Mouse (Mus musculus) CH12.LX (cell line): ENCODE results near the gene Rnf225. TPM values are rescaled to one million over a fixed set of nuclear protein-coding genes. Genes with fewer than 3 reads are reported as not detected.

Experiments used
- DNase-seq: peaks from one replicate; pipeline ENCODE4 v3.0.0-alpha.2; 2013; ENCODE audit errors: extremely low read depth
- H3K27ac ChIP-seq: 2 replicates; pipeline ENCODE4 v1.5.1; 2012; ENCODE audit warnings: low read depth, mild to moderate bottlenecking, control low read depth, moderate library complexity; ENCODE audit not compliant: insufficient read depth
- H3K27me3 ChIP-seq: replicated peaks from 2 replicates; pipeline ENCODE3; 2012; ENCODE audit warnings: inconsistent platforms
- H3K36me3 ChIP-seq, 2 experiments: replicated peaks in 1 of 2; 2 replicates each; pipeline versions ENCODE3 to v1.6.1; 2012; ENCODE audit warnings: inconsistent platforms in 1 of 2, low read length in 1 of 2, mild to moderate bottlenecking in 1 of 2, mixed read lengths in 1 of 2, moderate library complexity in 1 of 2; ENCODE audit not compliant: control insufficient read depth in 1 of 2, insufficient read depth in 1 of 2
- H3K4me1 ChIP-seq, 2 experiments: 2 replicates each; pipeline ENCODE4 v1.6.1; 2012; ENCODE audit warnings: inconsistent platforms in 1 of 2, moderate library complexity in 1 of 2; ENCODE audit not compliant: insufficient read depth in 2 of 2, control insufficient read depth in 1 of 2
- H3K4me2 ChIP-seq: 2 replicates; pipeline ENCODE4 v1.6.1; 2012; ENCODE audit warnings: low read depth, mild to moderate bottlenecking, control low read depth; ENCODE audit not compliant: poor library complexity, insufficient read depth, severe bottlenecking
- H3K4me3 ChIP-seq, 3 experiments: fragments of 150-350 bp in 1 of 3; sonication (generic) in 1 of 3; replicated peaks in 1 of 3; 2 replicates each; pipeline versions ENCODE3 to v1.5.1; 2011 to 2012; ENCODE audit warnings: low read depth in 2 of 3, low read length in 2 of 3, mild to moderate bottlenecking in 2 of 3, moderate library complexity in 2 of 3, control low read depth in 1 of 3, improper control_type of control experiment in 1 of 3, inconsistent platforms in 1 of 3, mixed read lengths in 1 of 3; ENCODE audit not compliant: poor library complexity in 1 of 3
- H3K79me2 ChIP-seq: replicated peaks from 2 replicates; pipeline ENCODE4 v1.6.1; 2012; ENCODE audit warnings: mild to moderate bottlenecking, moderate library complexity; ENCODE audit not compliant: control insufficient read depth, poor library complexity, insufficient read depth, severe bottlenecking; ENCODE audit errors: extremely low read depth
- H3K9ac ChIP-seq: 2 replicates; pipeline ENCODE4 v1.6.1; 2012; ENCODE audit warnings: low read depth, mild to moderate bottlenecking, control low read depth, moderate library complexity; ENCODE audit not compliant: insufficient read depth
- H3K9me3 ChIP-seq: replicated peaks from 2 replicates; pipeline ENCODE3; 2012; ENCODE audit warnings: low read length, inconsistent platforms, mixed read lengths
- BHLHE40 ChIP-seq: IDR thresholded peaks from 2 replicates; pipeline ENCODE4 v1.6.1; 2011; ENCODE audit warnings: mild to moderate bottlenecking, low read depth, low read length, improper control_type of control experiment
- CHD1 ChIP-seq: IDR thresholded peaks from 2 replicates; pipeline ENCODE4 v1.6.1; 2012; ENCODE audit warnings: low read depth, low read length, improper control_type of control experiment, inconsistent platforms
- CHD2 ChIP-seq: IDR thresholded peaks from 2 replicates; pipeline ENCODE4 v1.6.1; 2011; ENCODE audit warnings: low read length, improper control_type of control experiment
- CTCF ChIP-seq, 2 experiments: IDR thresholded peaks in 1 of 2; conservative IDR thresholded peaks in 1 of 2; 2 replicates each; pipeline ENCODE4 v1.5.1; 2011 to 2012; ENCODE audit warnings: low read depth in 2 of 2, low read length in 2 of 2, improper control_type of control experiment in 1 of 2, inconsistent platforms in 1 of 2, mild to moderate bottlenecking in 1 of 2, moderate library complexity in 1 of 2
- E2F4 ChIP-seq: IDR thresholded peaks from 2 replicates; pipeline ENCODE4 v1.6.1; 2011; ENCODE audit warnings: low read depth, low read length, improper control_type of control experiment; ENCODE audit not compliant: insufficient replicate concordance
- ELF1 ChIP-seq: IDR thresholded peaks from 2 replicates; pipeline ENCODE4 v1.6.1; 2014; ENCODE audit warnings: low read depth, mild to moderate bottlenecking, inconsistent platforms, low read length, improper control_type of control experiment
- EP300 ChIP-seq: IDR thresholded peaks from 2 replicates; pipeline ENCODE4 v1.6.1; 2011; ENCODE audit warnings: low read length, improper control_type of control experiment
- ETS1 ChIP-seq: conservative IDR thresholded peaks from 2 replicates; pipeline ENCODE4 v1.6.1; 2012; ENCODE audit warnings: low read depth, mild to moderate bottlenecking, inconsistent platforms, low read length, improper control_type of control experiment, moderate library complexity
- GABPA ChIP-seq: IDR thresholded peaks from 2 replicates; pipeline ENCODE4 v1.6.1; 2012; ENCODE audit warnings: low read depth, low read length, improper control_type of control experiment, inconsistent platforms; ENCODE audit not compliant: insufficient replicate concordance
- HCFC1 ChIP-seq: IDR thresholded peaks from 2 replicates; pipeline ENCODE4 v1.6.1; 2012; ENCODE audit warnings: low read depth, mild to moderate bottlenecking, inconsistent platforms, low read length, improper control_type of control experiment
- IRF4 ChIP-seq: IDR thresholded peaks from 2 replicates; pipeline ENCODE4 v1.6.1; 2014; ENCODE audit warnings: low read depth, mild to moderate bottlenecking, inconsistent platforms, low read length, improper control_type of control experiment
- JUN ChIP-seq: IDR thresholded peaks from 2 replicates; pipeline ENCODE4 v1.6.1; 2011; ENCODE audit warnings: low read depth, mild to moderate bottlenecking, low read length, improper control_type of control experiment, moderate library complexity; ENCODE audit not compliant: insufficient read depth
- JUND ChIP-seq: conservative IDR thresholded peaks from 2 replicates; pipeline ENCODE4 v1.6.1; 2011; ENCODE audit warnings: low read depth, low read length, improper control_type of control experiment
- KAT2A ChIP-seq: IDR thresholded peaks from 2 replicates; pipeline ENCODE4 v1.6.1; 2012; ENCODE audit warnings: low read length, improper control_type of control experiment, inconsistent platforms; ENCODE audit not compliant: insufficient replicate concordance
- MAFK ChIP-seq: IDR thresholded peaks from 2 replicates; pipeline ENCODE4 v1.6.1; 2011; ENCODE audit warnings: low read length, improper control_type of control experiment; ENCODE audit not compliant: insufficient replicate concordance
- MAX ChIP-seq: IDR thresholded peaks from 2 replicates; pipeline ENCODE4 v1.6.1; 2011; ENCODE audit warnings: low read length, improper control_type of control experiment
- MAZ ChIP-seq: IDR thresholded peaks from 2 replicates; pipeline ENCODE4 v1.6.1; 2012; ENCODE audit warnings: low read depth, mild to moderate bottlenecking, inconsistent platforms, low read length, improper control_type of control experiment, moderate library complexity
- MEF2A ChIP-seq: IDR thresholded peaks from 2 replicates; pipeline ENCODE4 v1.6.1; 2014; ENCODE audit warnings: low read depth, mild to moderate bottlenecking, inconsistent platforms, low read length, improper control_type of control experiment, borderline replicate concordance
- MXI1 ChIP-seq: IDR thresholded peaks from 2 replicates; pipeline ENCODE4 v1.6.1; 2011; ENCODE audit warnings: mild to moderate bottlenecking, low read depth, low read length, improper control_type of control experiment
- MYC ChIP-seq: IDR thresholded peaks from 2 replicates; pipeline ENCODE4 v1.6.1; 2011; ENCODE audit warnings: low read depth, mild to moderate bottlenecking, improper control_type of control experiment, low read length
- NELFE ChIP-seq: IDR thresholded peaks from 2 replicates; pipeline ENCODE4 v1.6.1; 2011; ENCODE audit warnings: low read depth, low read length, improper control_type of control experiment
- NRF1 ChIP-seq: IDR thresholded peaks from 2 replicates; pipeline ENCODE4 v1.6.1; 2014; ENCODE audit warnings: low read depth, mild to moderate bottlenecking, inconsistent platforms, low read length, improper control_type of control experiment, moderate library complexity
- PAX5 ChIP-seq: IDR thresholded peaks from 2 replicates; pipeline ENCODE4 v1.6.1; 2012; ENCODE audit warnings: low read length, inconsistent platforms, mixed read lengths
- POLR2A ChIP-seq: IDR thresholded peaks from 2 replicates; pipeline ENCODE4 v1.6.1; 2011; ENCODE audit warnings: low read depth, mild to moderate bottlenecking, improper control_type of control experiment, low read length
- POLR2AphosphoS2 ChIP-seq: IDR thresholded peaks from 2 replicates; pipeline ENCODE4 v1.6.1; 2011; ENCODE audit warnings: low read depth, low read length, improper control_type of control experiment
- RAD21 ChIP-seq: IDR thresholded peaks from 2 replicates; pipeline ENCODE4 v1.6.1; 2011; ENCODE audit warnings: low read depth, mild to moderate bottlenecking, low read length, improper control_type of control experiment, moderate library complexity
- RCOR1 ChIP-seq: conservative IDR thresholded peaks from 2 replicates; pipeline ENCODE4 v1.6.1; 2012; ENCODE audit warnings: low read depth, mild to moderate bottlenecking, inconsistent platforms, low read length, improper control_type of control experiment
- SIN3A ChIP-seq: IDR thresholded peaks from 2 replicates; pipeline ENCODE4 v1.6.1; 2012; ENCODE audit warnings: low read length, improper control_type of control experiment, inconsistent platforms
- SMC3 ChIP-seq: IDR thresholded peaks from 2 replicates; pipeline ENCODE4 v1.6.1; 2011; ENCODE audit warnings: low read depth, low read length, improper control_type of control experiment
- TBP ChIP-seq: conservative IDR thresholded peaks from 2 replicates; pipeline ENCODE4 v1.6.1; 2011; ENCODE audit warnings: low read depth, low read length, improper control_type of control experiment
- TCF12 ChIP-seq: IDR thresholded peaks from 2 replicates; pipeline ENCODE4 v1.6.1; 2014; ENCODE audit warnings: low read depth, mild to moderate bottlenecking, inconsistent platforms, low read length, improper control_type of control experiment
- UBTF ChIP-seq: IDR thresholded peaks from 2 replicates; pipeline ENCODE4 v1.6.1; 2012; ENCODE audit warnings: low read depth, mild to moderate bottlenecking, inconsistent platforms, low read length, improper control_type of control experiment, moderate library complexity
- USF1 ChIP-seq: IDR thresholded peaks from 2 replicates; pipeline ENCODE4 v1.6.1; 2014; ENCODE audit warnings: low read depth, mild to moderate bottlenecking, inconsistent platforms, low read length, improper control_type of control experiment
- USF2 ChIP-seq: conservative IDR thresholded peaks from 2 replicates; pipeline ENCODE4 v1.6.1; 2011; ENCODE audit warnings: low read depth, low read length, improper control_type of control experiment
- ZC3H11A ChIP-seq: IDR thresholded peaks from 2 replicates; pipeline ENCODE4 v1.6.1; 2012; ENCODE audit warnings: low read depth, mild to moderate bottlenecking, inconsistent platforms, low read length, improper control_type of control experiment
- ZKSCAN1 ChIP-seq: IDR thresholded peaks from 2 replicates; pipeline ENCODE4 v1.6.1; 2012; ENCODE audit warnings: low read depth, inconsistent platforms, low read length, improper control_type of control experiment, borderline replicate concordance
- ZMIZ1 ChIP-seq: IDR thresholded peaks from 2 replicates; pipeline ENCODE4 v1.6.1; 2012; ENCODE audit warnings: low read depth, mild to moderate bottlenecking, inconsistent platforms, low read length, improper control_type of control experiment
- ZNF384 ChIP-seq: IDR thresholded peaks from 2 replicates; pipeline ENCODE4 v1.6.1; 2012; ENCODE audit warnings: low read depth, low read length, improper control_type of control experiment, inconsistent platforms
- dilution Hi-C: fragments of 300-500 bp; cut with MboI; formaldehyde crosslinking; loops from 2 replicates; pipeline ENCODE4 v1.14.3; 2020; ENCODE audit warnings: low sequenced_read_pairs; ENCODE audit not compliant: extremely low pct_unique_long_range_greater_than_20kb, extremely low pct_ligation_motif_present
- in situ Hi-C: fragments of 300-500 bp; cut with MboI; formaldehyde crosslinking; loops from 3 replicates; pipeline ENCODE4 v1.14.3; 2019; ENCODE audit warnings: low sequenced_read_pairs, low pct_ligation_motif_present, low pct_unique_long_range_greater_than_20kb, mixed read lengths
- polyA plus RNA-seq: library from polyadenylated mRNA; unstranded; fragments of >175 nt; gene quantifications from 2 replicates; pipeline ENCODE4 v1.2.1, GENCODE M21; 2012; ENCODE audit warnings: low read depth; ENCODE audit not compliant: insufficient read length
- total RNA-seq, 2 experiments: library from RNA; depleted of rRNA; stranded (reverse); fragments of 300-350 nt in 1 of 2; fragments of >200 nt in 1 of 2; gene quantifications; 2 replicates each; pipeline ENCODE4 v1.2.3; 2012 to 2014

Gene Rnf225
- total and polyA plus RNA-seq, 3 experiments, result 0.89 to 4.0 (median 1.1) TPM

GRCm38 (mm10) chr7:12921705-12922465 lies 5.3 kb upstream of the Rnf225 start, which contains the start of gene Rps5:
Gene Rps5, plus strand, starts transcription at chr7:12922290.
- Histone ChIP-seq H3K27ac (peak within 1 kb of the TSS; percentile 58; the same call in 1 of the 2 replicates), H3K4me1 (peaks cover 5 to 27% of the 10 kb centered on the region in 2 experiments), H3K9ac (peak within 1 kb of the TSS; percentile 93), H3K36me3 (peaks cover 37 to 41% of the 10 kb centered on the region in 2 experiments), H3K27me3 (no peaks in the 10 kb centered on the region), H3K4me2 (peak within 1 kb of the TSS; percentile 85), H3K4me3 (peak within 1 kb of the TSS; percentile 72 to 94 (median 78)), H3K79me2 (peaks cover 23% of the 10 kb centered on the region)
- dilution Hi-C loops, result no loop called here
- DNase-seq, result peak; percentile 99
- peak; percentile 93 for TF ChIP-seq E2F4
- no peak for TF ChIP-seq ZC3H11A
- peak; percentile 92 for TF ChIP-seq NRF1
- peak; percentile 91 for TF ChIP-seq MXI1
- no peak for TF ChIP-seq RAD21
- peak; percentile 92 for TF ChIP-seq ZMIZ1
- TF ChIP-seq MAZ, result peak; percentile 87
- peak; percentile 94 for TF ChIP-seq POLR2AphosphoS2
- TF ChIP-seq PAX5, result no peak
- TF ChIP-seq NELFE, result peak; percentile 97
- TF ChIP-seq ETS1, result 0 out of 2 replicates have a peak, but pooled peaks have one; percentile 10
- peak; percentile 96 for TF ChIP-seq CHD2
- peak; percentile 87 for TF ChIP-seq TCF12
- peak; percentile 15; the same call in 1 of the 2 replicates for TF ChIP-seq JUN
- TF ChIP-seq MAFK, result no peak
- no peak for TF ChIP-seq SMC3
- peak; percentile 56; the same call in 1 of the 2 replicates for TF ChIP-seq GABPA
- no peak; the same call in 1 of the 2 replicates for TF ChIP-seq USF1
- TF ChIP-seq ELF1, result peak; percentile 93
- TF ChIP-seq MYC, result peak; percentile 99
- TF ChIP-seq JUND, result no peak
- TF ChIP-seq BHLHE40, result no peak
- TF ChIP-seq UBTF, result no peak
- peak; percentile 82 for TF ChIP-seq POLR2A
- TF ChIP-seq CHD1, result 0 out of 2 replicates have a peak, but pooled peaks have one; percentile 80
- TF ChIP-seq EP300, result no peak; the same call in 1 of the 2 replicates
- TF ChIP-seq USF2, result no peak
- peak; percentile 41; the same call in 1 of the 2 replicates for TF ChIP-seq ZNF384
- no peak for TF ChIP-seq ZKSCAN1
- TF ChIP-seq KAT2A, result peak; percentile 99
- TF ChIP-seq TBP, result peak; percentile 98
- TF ChIP-seq MAX, result peak; percentile 91
- TF ChIP-seq MEF2A, result peak; percentile 4; the same call in 1 of the 2 replicates
- peak; percentile 94 for TF ChIP-seq HCFC1
- TF ChIP-seq CTCF (conservative IDR thresholded peaks at IDR 0.05 in 1 of 2, IDR thresholded peaks at IDR 0.05 in 1 of 2; ENCODE audit: low read depth in 2 of 2, low read length in 2 of 2), result peak; percentile 31 to 62; a peak in 3 of 4 replicates
- TF ChIP-seq IRF4, result peak; percentile 9; the same call in 1 of the 2 replicates
- TF ChIP-seq RCOR1, result no peak
- peak; percentile 81 for TF ChIP-seq SIN3A
- TF ChIP-seq, all 38 proteins: peak for 25
- H3K9me3 ChIP-seq, result no peaks in the 10 kb centered on the region
- in situ Hi-C loops, result loop anchor here (10.0 kb wide), 2 partner anchors 63 to 123 kb away; no protein-coding TSS in a partner anchor
